Mouse (Mus musculus) kidney, embryonic 14.5 days (tissue): ENCODE results near the gene Rnf123. TPM values are rescaled to one million over a fixed set of nuclear protein-coding genes. Genes with fewer than 3 reads are reported as not detected.

Source experiments
- ATAC-seq: fragments of 200-750 bp; cut with Nextera tagmentation; 2 replicates; pipeline ENCODE4 v1.8.0; 2017; ENCODE audit warnings: moderate number of reproducible peaks, mild to moderate bottlenecking, moderate TSS enrichment, moderate library complexity; ENCODE audit not compliant: low FRiP score, low TSS enrichment
- H3K27ac ChIP-seq: fragments of 300-500 bp; sonication (generic); 2 replicates; pipeline ENCODE4 v1.5.1; 2014; ENCODE audit warnings: low read depth, mild to moderate bottlenecking, low read length, moderate library complexity, mixed read lengths
- H3K27me3 ChIP-seq: fragments of 300-500 bp; sonication (generic); 2 replicates; pipeline ENCODE4 v1.6.1; 2014; ENCODE audit warnings: mild to moderate bottlenecking, low read length; ENCODE audit not compliant: control insufficient read depth, insufficient read depth
- H3K36me3 ChIP-seq: fragments of 300-500 bp; sonication (generic); 2 replicates; pipeline ENCODE4 v1.6.1; 2014; ENCODE audit warnings: low read length, mixed read lengths; ENCODE audit not compliant: control insufficient read depth, insufficient read depth
- H3K4me1 ChIP-seq: fragments of 300-500 bp; sonication (generic); 2 replicates; pipeline ENCODE4 v1.6.1; 2014; ENCODE audit warnings: low read length, mixed read lengths; ENCODE audit not compliant: control insufficient read depth, insufficient read depth
- H3K4me2 ChIP-seq: fragments of 300-500 bp; sonication (generic); replicated peaks from 2 replicates; pipeline ENCODE4 v1.6.1; 2014; ENCODE audit warnings: low read depth, mild to moderate bottlenecking, low read length
- H3K4me3 ChIP-seq: fragments of 300-500 bp; sonication (generic); 2 replicates; pipeline ENCODE4 v1.5.1; 2014; ENCODE audit warnings: mild to moderate bottlenecking, low read length
- H3K9ac ChIP-seq: fragments of 300-500 bp; sonication (generic); 2 replicates; pipeline ENCODE4 v1.6.1; 2014; ENCODE audit warnings: low read depth, mild to moderate bottlenecking, low read length, moderate library complexity
- H3K9me3 ChIP-seq: fragments of 300-500 bp; sonication (generic); 2 replicates; pipeline ENCODE4 v1.6.1; 2016; ENCODE audit warnings: low read length; ENCODE audit not compliant: control insufficient read depth
- WGBS: fragments of 180-500 bp; shearing (Covaris S2); extraction: QIAGEN DNeasy Blood & Tissue Kit; methylation state at CpG from one replicate; pipeline ENCODE4 v1.1.7; 2014; 5-methylcytosine and 5-hydroxymethylcytosine counted together
- polyA plus RNA-seq: library from polyadenylated mRNA; unstranded; fragments of >200 nt; fragmentation: Nextera tagmentation; extraction: Ambion mirVana; gene quantifications from 2 replicates; pipeline ENCODE4 v1.2.1, GENCODE M21; 2014

The Rnf123 gene
- polyA plus RNA-seq, 1 experiment from 2014 or later: 30.9 TPM

DNA sequence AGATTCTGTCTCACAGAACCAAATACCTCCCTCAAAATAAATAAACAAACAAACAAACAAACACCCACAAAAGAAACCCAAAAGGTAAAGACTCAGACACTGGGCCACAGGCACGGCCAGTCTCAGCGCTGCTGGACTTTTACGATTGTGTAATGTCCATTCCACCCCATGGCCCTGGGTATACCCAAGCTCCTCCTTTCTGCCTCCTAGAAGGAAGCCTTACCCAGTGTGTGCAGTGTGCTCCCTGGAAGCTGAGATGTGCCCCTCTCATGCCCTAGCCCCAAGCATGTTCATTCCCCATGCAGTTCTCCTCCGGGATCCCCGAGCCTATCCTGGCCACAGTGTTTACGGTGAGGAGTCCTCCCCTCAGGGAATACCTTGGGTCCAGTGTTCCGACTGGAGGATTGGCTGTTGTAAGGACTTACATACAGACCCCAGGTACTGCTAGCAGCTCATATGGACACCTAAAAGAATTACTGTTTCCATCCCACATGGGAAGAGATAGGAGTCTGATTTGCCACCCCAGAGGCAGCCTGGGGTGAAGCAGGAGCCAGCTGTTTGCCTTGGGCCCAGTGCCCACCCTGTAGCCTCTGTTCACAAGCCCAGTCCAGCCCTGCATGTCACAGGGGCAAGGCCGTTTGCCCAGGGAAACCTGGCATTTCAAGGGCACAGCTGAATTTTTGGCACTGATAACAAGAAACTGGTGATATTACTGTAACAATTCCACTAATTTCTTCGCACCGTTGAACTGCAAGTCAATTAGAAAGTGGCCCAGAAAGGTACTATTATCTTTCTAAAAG, 38.2 kb upstream of the Rnf123 start:
- Histone ChIP-seq H3K27me3 (no peaks in the 10 kb centered on the region), H3K4me1 (peaks cover 11% of the 10 kb centered on the region; the same call in 1 of the 2 replicates), H3K36me3 (no peaks in the 10 kb centered on the region), H3K9ac (no peak overlapping the region), H3K27ac (no peak overlapping the region), H3K4me2 (no peak overlapping the region), H3K4me3 (no peak overlapping the region), H3K9me3 (no peaks in the 10 kb centered on the region)
- ATAC-seq: no peak
- WGBS: 85% methylated on average over 10 of the region's 10 CpGs

DNA sequence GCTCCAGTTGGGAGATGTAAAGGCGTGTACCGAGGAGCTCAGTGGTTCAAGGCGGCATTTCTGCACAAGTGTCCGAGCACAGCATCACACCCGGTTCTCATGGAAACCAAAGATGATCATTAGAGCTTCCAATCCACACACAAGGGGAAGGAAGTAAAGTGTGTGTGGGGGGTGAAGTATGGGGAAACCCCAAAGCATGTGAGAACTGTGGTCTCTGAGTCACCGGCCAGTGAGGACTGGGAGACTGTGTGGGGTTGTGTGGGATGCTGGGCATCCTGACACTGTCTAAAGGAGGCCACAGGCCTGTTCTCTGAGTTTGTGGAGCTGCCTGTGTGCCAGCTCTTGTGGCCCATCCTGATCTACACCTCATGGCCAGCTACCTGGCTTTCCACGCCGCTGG, 37.5 kb upstream of the Rnf123 start:
- whole genome bisulfite sequencing: 91% methylated on average over 8 of the region's 8 CpGs
- Histone ChIP-seq H3K27me3 (no peaks in the 10 kb centered on the region), H3K9me3 (no peaks in the 10 kb centered on the region), H3K4me2 (no peak overlapping the region), H3K4me1 (peaks cover 11% of the 10 kb centered on the region; the same call in 1 of the 2 replicates), H3K4me3 (no peak overlapping the region), H3K9ac (no peak overlapping the region), H3K27ac (no peak overlapping the region), H3K36me3 (no peaks in the 10 kb centered on the region)
- ATAC-seq: no peak

DNA sequence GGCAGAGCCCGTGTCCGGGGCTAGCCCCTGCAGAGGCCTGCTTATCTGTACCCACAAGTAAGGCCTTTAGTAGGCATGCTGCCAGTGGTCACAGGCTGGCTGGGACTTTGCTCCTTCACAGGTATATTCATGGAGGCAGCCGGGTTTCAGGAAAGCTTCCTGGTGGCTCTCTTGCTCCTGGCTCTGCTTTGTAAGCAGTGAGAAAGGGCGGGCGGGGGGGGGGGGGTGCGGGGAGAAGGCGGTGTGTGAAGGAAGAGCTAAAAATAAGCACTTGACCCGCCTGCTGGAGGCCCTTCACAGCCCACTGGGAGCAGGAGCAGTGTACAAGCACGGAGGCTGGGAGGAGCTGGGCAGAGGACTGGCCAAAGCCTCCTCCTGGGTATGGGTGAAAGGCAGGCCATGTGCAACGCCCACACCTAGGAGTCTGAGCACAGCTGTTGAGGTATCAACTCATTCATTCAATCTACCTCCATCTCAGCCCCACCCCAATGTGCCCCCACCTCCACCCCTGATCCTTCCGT, 36.8 kb upstream of the Rnf123 start:
- Histone ChIP-seq H3K9ac (no peak overlapping the region; the same call in 1 of the 2 replicates), H3K9me3 (no peaks in the 10 kb centered on the region), H3K4me1 (peaks cover 11% of the 10 kb centered on the region; the same call in 1 of the 2 replicates), H3K4me3 (no peak overlapping the region), H3K27ac (peak overlapping the region; percentile 26), H3K27me3 (no peaks in the 10 kb centered on the region), H3K4me2 (no peak overlapping the region), H3K36me3 (no peaks in the 10 kb centered on the region)
- WGBS: 37% methylated on average over 8 of the region's 11 CpGs
- peak; percentile 69; the same call in 1 of the 2 replicates for ATAC-seq

DNA sequence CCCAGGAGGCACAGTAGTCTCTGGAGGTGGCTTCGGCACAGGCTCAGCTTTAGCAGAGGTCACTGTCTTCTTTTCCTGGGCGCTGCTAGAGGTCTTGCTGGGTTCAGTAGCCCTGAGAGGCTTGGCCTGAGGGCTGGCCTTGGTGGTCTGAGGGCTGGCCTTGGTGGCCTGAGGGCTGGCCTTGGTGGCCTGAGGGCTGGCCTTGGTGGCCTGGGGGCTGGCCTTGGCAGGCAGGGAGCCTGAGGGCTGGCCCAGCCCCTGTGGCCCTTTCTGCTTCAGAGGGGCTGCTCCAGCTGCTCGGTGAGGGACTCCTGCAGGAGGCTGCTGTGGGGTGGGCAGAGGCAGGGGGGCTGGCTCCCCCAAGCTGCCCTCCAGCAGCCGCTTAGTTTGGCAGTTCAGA, 34.0 kb upstream of the Rnf123 start:
- 53% methylated on average over 4 of the region's 4 CpGs for WGBS
- Histone ChIP-seq H3K27ac (no peak overlapping the region), H3K9ac (no peak overlapping the region), H3K4me2 (no peak overlapping the region), H3K4me1 (peaks cover 11% of the 10 kb centered on the region; the same call in 1 of the 2 replicates), H3K9me3 (0 out of 2 replicates have a peak, but pooled peaks cover 5% of the 10 kb centered on the region), H3K4me3 (no peak overlapping the region), H3K36me3 (no peaks in the 10 kb centered on the region), H3K27me3 (no peaks in the 10 kb centered on the region)
- no peak for ATAC-seq

DNA sequence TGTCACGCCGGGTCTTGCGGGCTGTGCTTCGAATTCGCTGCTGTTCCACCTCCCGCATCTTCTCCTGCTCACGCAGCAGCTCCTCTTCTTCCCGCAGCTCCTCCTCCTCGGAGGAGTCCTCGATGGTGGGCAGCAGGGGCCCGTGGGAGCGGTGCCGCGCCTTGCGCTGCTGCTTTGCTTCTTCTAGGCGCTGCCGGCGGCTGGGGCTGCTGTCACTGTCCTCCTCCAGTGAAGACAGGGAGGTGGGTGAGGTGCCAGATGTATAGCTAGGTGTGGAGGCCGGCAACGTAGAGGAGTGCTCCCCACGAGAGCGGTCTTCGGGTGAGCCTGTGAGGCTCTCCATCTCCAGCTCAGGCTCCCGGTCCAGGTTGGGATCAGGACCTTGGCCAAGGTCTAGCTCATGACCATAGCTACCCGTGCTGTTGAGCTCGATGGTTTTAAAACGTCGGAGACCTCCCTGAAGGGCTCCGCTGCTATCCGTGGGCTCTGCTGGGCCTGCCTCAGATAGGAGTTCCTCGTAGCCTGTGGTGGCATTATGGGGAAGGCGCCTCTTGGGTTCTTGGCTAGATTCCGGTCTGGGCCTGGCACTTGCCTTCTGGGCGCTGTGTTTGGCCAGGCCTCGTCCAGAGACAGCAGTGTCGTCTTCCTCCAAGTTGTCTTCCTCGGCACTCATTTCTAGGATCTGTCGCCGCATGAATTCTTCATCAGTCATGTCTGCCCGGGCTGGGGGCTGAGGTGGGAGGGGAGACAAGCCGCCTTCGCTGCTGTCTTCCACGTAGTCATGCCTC, 32.3 kb upstream of the Rnf123 start:
- 65% methylated on average over 43 of the region's 43 CpGs for WGBS
- Histone ChIP-seq H3K27me3 (no peaks in the 10 kb centered on the region), H3K4me3 (no peak overlapping the region), H3K27ac (no peak overlapping the region), H3K9me3 (0 out of 2 replicates have a peak, but pooled peaks cover 5% of the 10 kb centered on the region), H3K4me2 (no peak overlapping the region), H3K36me3 (no peaks in the 10 kb centered on the region), H3K4me1 (peaks cover 22% of the 10 kb centered on the region; the same call in 1 of the 2 replicates), H3K9ac (no peak overlapping the region)
- no peak for ATAC-seq

DNA sequence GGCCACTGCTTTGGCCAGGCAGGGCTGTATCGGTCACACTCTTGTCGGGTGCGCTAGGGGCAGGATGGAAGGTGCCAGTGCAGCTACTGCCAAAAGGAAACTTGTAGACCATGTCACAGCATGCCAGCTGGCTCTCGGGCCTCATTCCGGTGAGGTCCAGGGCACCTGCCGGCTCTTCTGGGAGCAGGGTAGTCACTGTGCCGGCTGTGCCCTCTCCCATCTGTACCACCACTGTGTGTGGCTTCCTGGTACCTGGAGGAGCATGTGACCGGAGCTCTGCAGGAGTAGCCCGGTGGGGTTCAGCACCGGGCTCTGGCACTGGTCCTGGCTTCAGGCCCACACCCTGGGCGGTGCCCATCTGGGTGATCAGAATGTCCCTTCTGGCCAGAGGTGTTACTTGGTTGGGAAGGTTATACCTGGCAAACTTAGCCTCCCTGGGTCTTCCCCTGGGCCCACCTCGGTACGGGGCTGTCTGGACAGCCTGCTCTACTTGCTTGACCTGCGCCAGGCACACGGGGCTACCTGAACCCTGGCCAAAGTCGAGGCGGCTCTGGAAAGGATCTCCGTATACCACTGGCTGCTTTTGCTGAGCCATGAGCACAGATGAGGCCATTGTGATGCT, 29.7 kb upstream of the Rnf123 start:
- Histone ChIP-seq H3K9ac (no peak overlapping the region), H3K4me2 (no peak overlapping the region), H3K9me3 (0 out of 2 replicates have a peak, but pooled peaks cover 5% of the 10 kb centered on the region), H3K27ac (no peak overlapping the region), H3K4me1 (peaks cover 15% of the 10 kb centered on the region; the same call in 1 of the 2 replicates), H3K36me3 (no peaks in the 10 kb centered on the region), H3K27me3 (peaks cover 3% of the 10 kb centered on the region; the same call in 1 of the 2 replicates), H3K4me3 (no peak overlapping the region)
- 99% methylated on average over 18 of the region's 18 CpGs for WGBS
- no peak for ATAC-seq

DNA sequence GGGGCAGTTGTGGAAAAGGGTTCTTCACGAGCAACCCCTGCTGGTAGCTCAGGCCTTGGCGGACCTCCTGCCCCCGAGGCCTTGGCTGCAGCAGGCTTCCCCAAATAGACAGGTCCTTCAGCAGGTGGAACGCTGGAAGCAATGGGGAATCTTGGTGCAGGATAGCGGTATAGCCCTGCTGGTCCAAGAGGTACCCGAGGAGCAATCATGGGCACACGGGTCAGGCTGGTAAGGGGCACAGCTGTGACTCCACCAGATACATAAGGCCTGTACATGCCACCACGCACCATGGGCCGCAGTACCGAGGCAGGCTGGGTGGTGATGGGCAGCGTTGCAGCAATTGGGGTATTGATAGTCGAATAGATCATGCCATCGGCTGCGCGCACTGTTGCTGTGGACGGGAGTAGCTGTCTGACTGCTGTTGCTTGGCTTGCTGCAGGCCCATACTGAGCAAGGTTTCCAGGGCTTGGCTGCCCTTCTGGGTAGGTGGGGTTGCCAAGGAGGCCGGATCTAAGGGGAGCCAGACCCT, 28.5 kb upstream of the Rnf123 start:
- peak overlapping the region; percentile 63 for H3K4me2 ChIP-seq
- 74% methylated on average over 17 of the region's 17 CpGs for WGBS
- H3K36me3 ChIP-seq: no peaks in the 10 kb centered on the region
- H3K27me3 ChIP-seq: peaks cover 3% of the 10 kb centered on the region; the same call in 1 of the 2 replicates
- 0 out of 2 replicates have a peak, but pooled peaks cover 5% of the 10 kb centered on the region for H3K9me3 ChIP-seq
- H3K4me3 ChIP-seq: peak overlapping the region; percentile 30
- H3K9ac ChIP-seq: peak overlapping the region; percentile 52; the same call in 1 of the 2 replicates
- ATAC-seq: 0 out of 2 replicates have a peak, but pooled peaks have one; percentile 13
- H3K27ac ChIP-seq: no peak overlapping the region
- H3K4me1 ChIP-seq: peaks cover 19% of the 10 kb centered on the region; the same call in 1 of the 2 replicates

DNA sequence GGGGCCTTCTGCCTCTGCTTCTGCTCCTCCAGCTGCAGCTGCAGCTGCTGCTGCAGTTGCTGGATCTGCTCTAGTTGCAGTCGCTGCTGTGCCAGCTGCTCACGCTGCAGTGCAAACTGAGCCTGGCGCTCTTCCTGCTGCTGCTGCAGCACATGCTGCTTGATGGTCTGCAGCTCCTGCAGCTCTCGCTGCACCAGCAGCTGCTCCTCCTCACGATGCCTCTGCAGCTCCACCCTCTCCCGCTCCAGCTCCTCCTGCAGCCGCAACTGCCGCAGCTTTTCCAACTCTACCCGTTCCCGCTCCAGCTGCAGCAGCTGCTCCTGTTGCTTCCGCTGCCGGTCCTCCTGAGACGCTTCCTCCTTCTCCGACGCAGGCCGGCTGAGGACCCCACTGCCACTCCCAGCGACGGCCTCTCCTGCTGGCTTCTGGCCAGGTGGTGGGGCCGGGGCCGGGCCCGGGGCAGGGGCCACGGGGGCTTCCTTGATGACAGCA, 28.0 kb upstream of the Rnf123 start:
- 8% methylated on average over 22 of the region's 22 CpGs for WGBS
- peaks cover 19% of the 10 kb centered on the region; the same call in 1 of the 2 replicates for H3K4me1 ChIP-seq
- H3K4me2 ChIP-seq: peak overlapping the region; percentile 63
- ATAC-seq: no peak
- 0 out of 2 replicates have a peak overlapping the region, but pooled peaks have one; percentile 24 for H3K27ac ChIP-seq
- H3K36me3 ChIP-seq: no peaks in the 10 kb centered on the region
- peak overlapping the region; percentile 52 for H3K9ac ChIP-seq
- peaks cover 3% of the 10 kb centered on the region; the same call in 1 of the 2 replicates for H3K27me3 ChIP-seq
- H3K9me3 ChIP-seq: 0 out of 2 replicates have a peak, but pooled peaks cover 5% of the 10 kb centered on the region
- H3K4me3 ChIP-seq: peak overlapping the region; percentile 30
